Mouse (Mus musculus) cerebellum, adult 2 months (tissue): Measurements from ENCODE around the gene Mrgprb3. TPM values are rescaled to one million over a fixed set of nuclear protein-coding genes. Genes with fewer than 3 reads are reported as not detected.

Experiments used
- DNase-seq, 2 experiments: peaks; one replicate each; pipeline ENCODE4 v3.0.0; 2021
- H3K27ac ChIP-seq: fragments of 200-500 bp; 2 replicates; pipeline ENCODE4 v1.5.1; 2012; ENCODE audit warnings: low read length, control low read depth, inconsistent platforms; ENCODE audit not compliant: insufficient read depth
- H3K27me3 ChIP-seq: fragments of 200-500 bp; 2 replicates; pipeline ENCODE4 v1.6.1; 2012; ENCODE audit warnings: inconsistent platforms, mild to moderate bottlenecking, low read length, moderate library complexity; ENCODE audit not compliant: control insufficient read depth, insufficient read depth
- H3K4me1 ChIP-seq: fragments of 200-500 bp; 2 replicates; pipeline ENCODE4 v1.6.1; 2011; ENCODE audit warnings: low read length; ENCODE audit not compliant: control insufficient read depth, insufficient read depth
- H3K4me3 ChIP-seq: fragments of 200-500 bp; replicated peaks from 2 replicates; pipeline ENCODE3; 2011; ENCODE audit warnings: mild to moderate bottlenecking, low read depth, low read length, control low read depth; ENCODE audit not compliant: insufficient read depth
- CTCF ChIP-seq: fragments of 200-500 bp; IDR thresholded peaks from 2 replicates; pipeline ENCODE4 v1.5.1; 2011; ENCODE audit warnings: low read depth, mild to moderate bottlenecking, control low read depth, low read length, moderate library complexity, borderline replicate concordance; ENCODE audit not compliant: insufficient read depth
- POLR2A ChIP-seq: fragments of 200-500 bp; IDR thresholded peaks from 2 replicates; pipeline ENCODE4 v1.6.1; 2011; ENCODE audit warnings: low read length, control low read depth, borderline replicate concordance; ENCODE audit not compliant: insufficient read depth
- WGBS: fragments of 180-500 bp; shearing (Covaris S2); methylation state at CpG from one replicate; pipeline ENCODE4 v1.1.7; 2018; 5-methylcytosine and 5-hydroxymethylcytosine counted together
- polyA plus RNA-seq: library from polyadenylated mRNA; depleted of rRNA; stranded (reverse); fragments of >200 nt; gene quantifications from 2 replicates; pipeline ENCODE4 v1.2.3, GENCODE M21; 2012; rRNA removed

Mrgprb3 gene
- not detected in 2 replicates for polyA plus RNA-seq

GRCm38 (mm10) chr7:48643711-48644110 is at the start of gene Mrgprb3:
Gene Mrgprb3 (minus strand): TSS chr7:48643811.
- DNase-seq, result no peak
- Histone ChIP-seq H3K4me3 (no peak within 1 kb of the TSS), H3K4me1 (no peaks in the 10 kb centered on the region), H3K27ac (no peak within 1 kb of the TSS), H3K27me3 (no peaks in the 10 kb centered on the region)
- TF ChIP-seq POLR2A (no peak), CTCF (no peak)
- WGBS, result 96% methylated on average over 2 of the region's 2 CpGs

Other genes starting within 250 kb of the Mrgprb3 start
- not detected in 2 replicates for gene Mrgprb1, start 187.5 kb downstream of the Mrgprb3 start, polyA plus RNA-seq
- 0.02 TPM in 1 of 2 replicates, not detected in the other for gene Mrgprx2, start 144.5 kb downstream of the Mrgprb3 start, polyA plus RNA-seq
- gene Mrgprb2, start 85.7 kb downstream of the Mrgprb3 start, polyA plus RNA-seq, result not detected in 2 replicates
- gene Zdhhc13, start 145.2 kb upstream of the Mrgprb3 start, polyA plus RNA-seq, result 23.0 and 23.6 TPM in 2 replicates
- not detected in 2 replicates for gene Csrp3, start 204.2 kb upstream of the Mrgprb3 start, polyA plus RNA-seq
- 0.10 and 0.14 TPM in 2 replicates for gene E2f8, start 237.8 kb upstream of the Mrgprb3 start, polyA plus RNA-seq